Mouse (Mus musculus) liver, embryonic 11.5 days (tissue): Measurements from ENCODE around the gene Arsg. TPM values are rescaled to one million over a fixed set of nuclear protein-coding genes. Genes with fewer than 3 reads are reported as not detected.

Experiments used
- ATAC-seq: fragments of 200-750 bp; cut with Nextera tagmentation; replicated peaks from 2 replicates; pipeline ENCODE4 v1.8.0; 2017; ENCODE audit warnings: moderate number of reproducible peaks, mild to moderate bottlenecking, moderate TSS enrichment, moderate library complexity; ENCODE audit not compliant: low FRiP score
- DNase-seq: peaks from one replicate; pipeline ENCODE4 v3.0.0-alpha.2; 2017; ENCODE audit warnings: low spot score
- H3K27ac ChIP-seq: fragments of 300-500 bp; sonication (generic); 2 replicates; pipeline ENCODE4 v1.5.1; 2014; ENCODE audit warnings: mild to moderate bottlenecking, low read depth, low read length, control low read depth
- H3K27me3 ChIP-seq: fragments of 300-500 bp; sonication (generic); replicated peaks from 2 replicates; pipeline ENCODE4 v1.6.1; 2014; ENCODE audit warnings: low read length, mixed read lengths; ENCODE audit not compliant: control insufficient read depth, insufficient read depth
- H3K36me3 ChIP-seq: fragments of 300-500 bp; sonication (generic); 2 replicates; pipeline ENCODE4 v1.6.1; 2014; ENCODE audit warnings: mild to moderate bottlenecking, low read length, moderate library complexity, mixed read lengths; ENCODE audit not compliant: control insufficient read depth, insufficient read depth
- H3K4me1 ChIP-seq: fragments of 300-500 bp; sonication (generic); replicated peaks from 2 replicates; pipeline ENCODE4 v1.6.1; 2014; ENCODE audit warnings: low read length, mixed read lengths; ENCODE audit not compliant: control insufficient read depth, insufficient read depth
- H3K4me2 ChIP-seq: fragments of 300-500 bp; sonication (generic); 2 replicates; pipeline ENCODE4 v1.6.1; 2014; ENCODE audit warnings: mild to moderate bottlenecking, control low read depth, moderate library complexity
- H3K4me3 ChIP-seq: fragments of 300-500 bp; sonication (generic); 2 replicates; pipeline ENCODE4 v1.5.1; 2014; ENCODE audit warnings: low read depth, low read length, control low read depth
- H3K9ac ChIP-seq: fragments of 300-500 bp; sonication (generic); 2 replicates; pipeline ENCODE4 v1.6.1; 2014; ENCODE audit warnings: low read depth, low read length, control low read depth
- H3K9me3 ChIP-seq: fragments of 300-500 bp; sonication (generic); 2 replicates; pipeline ENCODE4 v1.6.1; 2016; ENCODE audit warnings: low read length, inconsistent platforms, mixed read lengths; ENCODE audit not compliant: control insufficient read depth
- WGBS: fragments of 180-500 bp; shearing (Covaris S2); extraction: QIAGEN DNeasy Blood & Tissue Kit; methylation state at CpG from one replicate; pipeline ENCODE4 v1.1.7; 2014; 5-methylcytosine and 5-hydroxymethylcytosine counted together
- polyA plus RNA-seq: library from polyadenylated mRNA; unstranded; fragments of >200 nt; fragmentation: Nextera tagmentation; extraction: Ambion mirVana; gene quantifications from 2 replicates; pipeline ENCODE4 v1.2.1, GENCODE M21; 2014

The Arsg gene
- polyA plus RNA-seq, 1 experiment from 2014 or later, result 5.8 TPM

DNA sequence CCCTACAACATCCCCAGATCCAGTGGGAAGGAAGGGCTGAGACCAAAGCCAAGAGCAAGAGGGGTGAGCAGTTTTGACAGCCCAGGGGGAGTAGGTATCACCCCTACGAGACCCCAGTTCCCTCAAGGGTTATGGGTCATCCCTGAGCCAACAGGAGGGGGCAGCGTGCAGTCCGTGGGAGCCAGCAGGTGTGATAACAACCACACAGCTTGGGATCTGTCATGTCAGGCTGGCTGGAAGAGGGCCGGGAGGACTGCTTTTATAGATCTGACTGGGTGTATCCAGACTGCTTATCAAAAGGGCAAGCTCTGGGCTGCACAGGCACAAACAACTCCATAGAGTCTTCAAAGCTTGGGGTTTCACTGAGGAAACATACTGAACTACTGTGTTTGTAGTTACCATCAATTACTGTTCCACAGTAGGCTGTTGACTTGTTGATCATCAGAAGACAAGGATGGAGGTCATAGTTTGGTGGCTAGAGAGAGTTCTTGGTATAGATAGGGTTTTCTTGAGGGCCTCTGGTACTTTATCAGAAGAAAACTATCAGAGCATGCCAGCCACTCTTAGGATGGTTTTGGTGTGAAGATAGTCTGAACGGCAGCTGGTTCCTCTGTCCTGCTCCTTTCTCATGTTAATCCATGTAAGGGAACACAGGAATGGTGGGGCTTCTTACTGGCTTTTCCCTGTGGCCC lies 76.6 kb downstream of the Arsg start:
- no peaks in the 10 kb centered on the region for H3K27me3 ChIP-seq
- peak overlapping the region; percentile 98 for H3K27ac ChIP-seq
- ATAC-seq, result peak; percentile 92
- peak overlapping the region; percentile 52 for H3K9ac ChIP-seq
- 30% methylated on average over 5 of the region's 5 CpGs for WGBS
- DNase-seq, result peak; percentile 43
- H3K4me1 ChIP-seq, result peaks cover 56% of the 10 kb centered on the region
- H3K9me3 ChIP-seq, result no peaks in the 10 kb centered on the region
- H3K36me3 ChIP-seq, result no peaks in the 10 kb centered on the region
- H3K4me3 ChIP-seq, result no peak overlapping the region
- peak overlapping the region; percentile 49 for H3K4me2 ChIP-seq

DNA sequence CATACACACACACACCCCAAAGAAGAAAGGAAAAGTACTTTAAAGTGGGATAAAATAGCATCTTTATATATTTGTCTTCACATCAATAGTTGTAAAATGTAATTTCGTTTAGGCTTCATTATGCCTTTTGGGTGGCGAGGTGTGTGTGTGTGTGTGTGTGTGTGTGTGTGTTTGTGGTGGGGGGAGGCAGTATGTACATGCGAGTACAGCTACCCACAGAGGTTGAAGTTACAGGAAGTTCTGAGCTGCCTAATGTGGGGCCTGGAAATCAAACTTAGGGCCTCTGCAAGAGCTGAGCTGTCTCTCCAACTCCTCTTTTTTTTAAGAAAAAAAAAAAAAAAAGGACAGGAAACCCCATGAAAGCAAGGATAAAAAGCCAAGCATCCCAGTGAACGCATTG lies 80.7 kb downstream of the Arsg start:
- peak overlapping the region; percentile 23; the same call in 1 of the 2 replicates for H3K9ac ChIP-seq
- H3K36me3 ChIP-seq, result no peaks in the 10 kb centered on the region
- ATAC-seq (no peak), DNase-seq (no peak)
- peaks cover 52% of the 10 kb centered on the region for H3K4me1 ChIP-seq
- H3K4me2 ChIP-seq, result no peak overlapping the region
- no peaks in the 10 kb centered on the region for H3K9me3 ChIP-seq
- whole genome bisulfite sequencing, result 71% methylated on average over 4 of the region's 4 CpGs
- peak overlapping the region; percentile 3 for H3K27ac ChIP-seq
- no peak overlapping the region for H3K4me3 ChIP-seq
- no peaks in the 10 kb centered on the region for H3K27me3 ChIP-seq

DNA sequence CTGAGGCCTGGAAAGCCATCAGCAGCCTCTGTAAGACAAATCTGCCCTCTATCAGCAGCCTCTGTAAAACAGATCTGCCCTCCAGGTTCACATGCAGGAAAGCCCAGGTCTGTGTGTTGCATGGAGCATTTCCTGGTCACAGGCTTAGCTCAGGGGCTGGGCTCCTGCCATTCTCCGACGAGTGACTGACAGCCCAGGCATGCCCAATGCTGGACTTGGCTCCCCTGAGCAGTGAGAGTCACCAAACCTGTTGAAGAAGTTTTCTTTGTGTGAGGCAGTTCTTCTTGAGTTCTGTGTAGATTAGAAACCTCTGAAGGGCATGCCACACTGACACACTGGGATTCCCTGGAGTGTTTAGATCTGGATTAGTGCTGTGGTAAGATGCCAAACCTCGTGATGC lies 81.3 kb downstream of the Arsg start:
- Histone ChIP-seq H3K9me3 (no peaks in the 10 kb centered on the region), H3K4me1 (peaks cover 50% of the 10 kb centered on the region), H3K36me3 (no peaks in the 10 kb centered on the region), H3K4me2 (no peak overlapping the region), H3K9ac (no peak overlapping the region; the same call in 1 of the 2 replicates), H3K27ac (peak overlapping the region; percentile 3), H3K4me3 (no peak overlapping the region), H3K27me3 (no peaks in the 10 kb centered on the region)
- ATAC-seq (no peak), DNase-seq (no peak)
- WGBS, result 51% methylated on average over 3 of the region's 3 CpGs

- Histone ChIP-seq H3K36me3 (no peaks in the 10 kb centered on the region), H3K27ac (peak overlapping the region; percentile 93), H3K27me3 (no peaks in the 10 kb centered on the region), H3K4me2 (peak overlapping the region; percentile 17; the same call in 1 of the 2 replicates), H3K9me3 (no peaks in the 10 kb centered on the region), H3K9ac (peak overlapping the region; percentile 61), H3K4me1 (peaks cover 48% of the 10 kb centered on the region), H3K4me3 (no peak overlapping the region)
- ATAC-seq (peak; percentile 40), DNase-seq (no peak)
- WGBS, result 45% methylated on average over 6 of the region's 6 CpGs
These were observed 83.0 kb downstream of the Arsg start for GRCm38 (mm10) chr11:109556130-109556529.

- Histone ChIP-seq H3K27me3 (no peaks in the 10 kb centered on the region), H3K4me3 (no peak overlapping the region), H3K4me1 (peaks cover 48% of the 10 kb centered on the region), H3K4me2 (peak overlapping the region; percentile 33), H3K9me3 (no peaks in the 10 kb centered on the region), H3K9ac (peak overlapping the region; percentile 45), H3K36me3 (no peaks in the 10 kb centered on the region), H3K27ac (peak overlapping the region; percentile 93)
- peak; percentile 45 for DNase-seq
- peak; percentile 86 for ATAC-seq
- 35% methylated on average over 11 of the region's 11 CpGs for WGBS
These were observed 84.2 kb downstream of the Arsg start for GRCm38 (mm10) chr11:109557419-109557818.

- no peak overlapping the region for H3K27ac ChIP-seq
- ATAC-seq, result no peak
- no peaks in the 10 kb centered on the region for H3K9me3 ChIP-seq
- H3K36me3 ChIP-seq, result no peaks in the 10 kb centered on the region
- no peak overlapping the region for H3K4me2 ChIP-seq
- WGBS, result 85% methylated on average over 12 of the region's 12 CpGs
- no peaks in the 10 kb centered on the region for H3K27me3 ChIP-seq
- peaks cover 40% of the 10 kb centered on the region for H3K4me1 ChIP-seq
- no peak overlapping the region for H3K4me3 ChIP-seq
- no peak overlapping the region for H3K9ac ChIP-seq
- DNase-seq, result no peak
These were observed 86.1 kb downstream of the Arsg start for GRCm38 (mm10) chr11:109559241-109559640.

- WGBS, result 11% methylated on average over 9 of the region's 9 CpGs
- Histone ChIP-seq H3K9me3 (no peaks in the 10 kb centered on the region), H3K9ac (no peak overlapping the region), H3K27me3 (no peaks in the 10 kb centered on the region), H3K4me2 (no peak overlapping the region), H3K4me3 (no peak overlapping the region), H3K27ac (no peak overlapping the region), H3K4me1 (peaks cover 36% of the 10 kb centered on the region), H3K36me3 (no peaks in the 10 kb centered on the region)
- DNase-seq, result no peak
- ATAC-seq, result peak; percentile 54; the same call in 1 of the 2 replicates
These were observed 87.7 kb downstream of the Arsg start for GRCm38 (mm10) chr11:109560793-109561257.

DNA sequence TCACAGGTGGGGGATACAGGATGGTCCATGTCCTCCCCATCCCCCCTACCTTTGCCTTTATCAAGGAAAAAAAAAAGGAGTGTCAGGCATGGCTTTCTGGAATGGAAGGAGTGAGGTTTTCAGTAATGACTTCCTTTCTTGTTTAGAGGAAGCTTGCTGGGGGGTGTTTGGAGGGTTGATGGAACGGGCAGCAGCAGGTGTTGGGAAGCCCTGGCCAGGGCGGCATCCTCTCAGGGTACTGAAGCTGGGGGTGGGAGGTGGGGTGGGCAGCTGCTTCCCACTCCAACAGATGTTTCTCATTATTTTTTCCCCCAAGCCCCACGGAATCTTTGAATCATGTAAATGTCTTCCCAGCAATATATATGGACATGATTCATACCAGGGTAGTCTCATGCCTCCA lies 88.3 kb downstream of the Arsg start:
- Histone ChIP-seq H3K4me3 (no peak overlapping the region), H3K9ac (no peak overlapping the region), H3K4me2 (no peak overlapping the region), H3K36me3 (no peaks in the 10 kb centered on the region), H3K27me3 (no peaks in the 10 kb centered on the region), H3K27ac (no peak overlapping the region), H3K9me3 (no peaks in the 10 kb centered on the region), H3K4me1 (peaks cover 30% of the 10 kb centered on the region)
- WGBS, result 73% methylated on average over 3 of the region's 3 CpGs
- ATAC-seq (no peak), DNase-seq (no peak)

DNA sequence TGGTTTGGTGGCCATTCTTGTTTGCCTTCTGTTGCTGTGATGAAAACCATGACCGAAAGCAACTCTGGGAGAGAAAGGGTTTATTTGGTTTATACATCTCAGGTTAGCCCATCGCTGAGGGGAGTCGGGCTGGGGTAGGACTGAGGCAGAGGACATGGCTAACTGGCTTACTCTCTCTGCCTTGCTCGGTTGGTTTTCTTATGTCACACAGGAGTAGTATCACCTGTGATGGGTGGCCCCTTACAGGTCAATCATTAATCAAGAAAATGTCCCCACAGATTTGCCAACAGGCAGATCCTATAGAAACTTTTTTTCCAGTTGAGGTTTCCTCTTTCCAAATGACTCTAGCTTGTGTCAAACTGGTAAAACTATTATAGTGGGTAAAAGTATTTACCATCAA lies 90.5 kb downstream of the Arsg start:
- DNase-seq, result no peak

More for the DNA sequence above, 90.5 kb downstream of the Arsg start:
- Histone ChIP-seq H3K4me3 (no peak overlapping the region), H3K27me3 (no peaks in the 10 kb centered on the region), H3K36me3 (no peaks in the 10 kb centered on the region), H3K4me1 (peaks cover 15% of the 10 kb centered on the region), H3K9me3 (no peaks in the 10 kb centered on the region), H3K27ac (no peak overlapping the region), H3K9ac (no peak overlapping the region), H3K4me2 (no peak overlapping the region)
- WGBS, result 81% methylated on average over 4 of the region's 4 CpGs
- ATAC-seq, result no peak
